Mouse (Mus musculus) neural tube, embryonic 15.5 days (tissue): ENCODE data around the gene Wwp2. TPM values are rescaled to one million over a fixed set of nuclear protein-coding genes. Genes with fewer than 3 reads are reported as not detected.

Source experiments
- ATAC-seq: fragments of 200-750 bp; cut with Nextera tagmentation; 2 replicates; pipeline ENCODE4 v1.8.0; 2017; ENCODE audit warnings: mild to moderate bottlenecking, moderate TSS enrichment, moderate library complexity; ENCODE audit not compliant: low FRiP score
- H3K27ac ChIP-seq: fragments of 300-500 bp; sonication (generic); replicated peaks from 2 replicates; pipeline ENCODE4 v1.5.1; 2015; ENCODE audit warnings: mild to moderate bottlenecking, inconsistent platforms
- H3K27me3 ChIP-seq: fragments of 300-500 bp; sonication (generic); replicated peaks from 2 replicates; pipeline ENCODE4 v1.6.1; 2015; ENCODE audit warnings: inconsistent platforms
- H3K36me3 ChIP-seq: fragments of 300-500 bp; sonication (generic); 2 replicates; pipeline ENCODE4 v1.6.1; 2015; ENCODE audit warnings: inconsistent platforms
- H3K4me1 ChIP-seq: fragments of 300-500 bp; sonication (generic); 2 replicates; pipeline ENCODE4 v1.6.1; 2015; ENCODE audit warnings: inconsistent platforms
- H3K4me2 ChIP-seq: fragments of 300-500 bp; sonication (generic); 2 replicates; pipeline ENCODE4 v1.6.1; 2015; ENCODE audit warnings: inconsistent platforms, mild to moderate bottlenecking, moderate library complexity
- H3K4me3 ChIP-seq: fragments of 300-500 bp; sonication (generic); replicated peaks from 2 replicates; pipeline ENCODE4 v1.5.1; 2015; ENCODE audit warnings: mild to moderate bottlenecking, inconsistent platforms
- H3K9ac ChIP-seq: fragments of 300-500 bp; sonication (generic); replicated peaks from 2 replicates; pipeline ENCODE4 v1.6.1; 2015; ENCODE audit warnings: mild to moderate bottlenecking, inconsistent platforms
- H3K9me3 ChIP-seq: fragments of 300-500 bp; sonication (generic); replicated peaks from 2 replicates; pipeline ENCODE4 v1.6.1; 2016; ENCODE audit warnings: inconsistent platforms
- WGBS: fragments of 180-500 bp; shearing (Covaris S2); methylation state at CpG from one replicate; pipeline ENCODE4 v1.1.7; 2015; ENCODE audit warnings: mixed read lengths; 5-methylcytosine and 5-hydroxymethylcytosine counted together
- microRNA counts: library from miRNA; unstranded; fragments of <30 nt; microRNA quantifications from one replicate; lab custom pipeline; 2016
- microRNA-seq: library from miRNA; unstranded; fragments of <30 nt; microRNA quantifications from one replicate; pipeline ENCODE4, GENCODE M21; 2017
- polyA plus RNA-seq: library from polyadenylated mRNA; unstranded; fragments of >200 nt; fragmentation: Nextera tagmentation; extraction: Ambion mirVana; gene quantifications from 2 replicates; pipeline ENCODE4 v1.2.1, GENCODE M21; 2015

Wwp2 gene
- polyA plus RNA-seq, 1 experiment from 2014 or later, result 36.4 TPM

DNA sequence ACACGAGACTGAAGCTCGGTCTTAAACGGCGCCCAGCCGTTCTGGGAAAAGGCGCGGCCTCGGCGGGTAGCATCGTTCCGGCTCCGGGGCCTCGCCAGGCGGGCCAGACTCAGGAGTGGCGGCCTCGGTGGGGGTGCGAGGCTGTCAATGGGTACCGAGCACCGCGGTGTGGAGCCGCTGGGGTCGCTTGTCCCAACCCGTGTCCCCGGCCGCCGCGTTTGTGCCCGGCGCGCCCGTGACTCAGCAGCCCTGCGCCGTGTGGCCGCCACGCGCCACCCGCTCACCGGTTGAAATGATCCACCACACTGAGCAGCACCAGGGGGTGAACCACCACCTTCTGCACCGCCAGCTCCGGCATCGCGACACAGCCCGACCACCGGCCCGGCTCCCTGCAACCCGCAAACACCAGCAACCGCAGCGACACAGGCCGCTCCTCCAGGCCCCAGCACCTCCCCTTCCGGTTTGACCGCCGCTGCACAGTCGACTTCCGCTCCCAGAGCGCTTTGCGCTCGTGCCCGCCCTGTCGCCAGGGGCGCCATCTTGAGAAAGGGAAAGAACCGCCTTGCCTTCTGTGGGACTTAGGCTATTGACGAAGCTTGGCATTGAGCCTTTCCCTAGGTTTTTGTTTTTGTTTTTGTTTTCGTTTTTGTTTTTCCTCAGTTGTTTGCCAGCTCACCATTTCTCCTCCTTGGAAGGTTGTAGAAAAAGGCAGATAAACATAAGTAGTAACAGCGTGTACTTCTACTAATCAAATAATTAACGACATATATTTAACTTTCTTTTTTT lies 152.0 kb downstream of the Wwp2 start, which contains the start of gene Psmd7:
Gene Psmd7 (minus strand): TSS at position 470 of the 786 bp plus-strand sequence.
- ATAC-seq, result peak; percentile 95
- Histone ChIP-seq H3K27ac (peak within 1 kb of the TSS; percentile 86), H3K9me3 (no peaks in the 10 kb centered on the region), H3K4me2 (peak within 1 kb of the TSS; percentile 83), H3K27me3 (no peaks in the 10 kb centered on the region), H3K36me3 (peaks cover 28% of the 10 kb centered on the region), H3K4me1 (peaks cover 20% of the 10 kb centered on the region), H3K9ac (peak within 1 kb of the TSS; percentile 93), H3K4me3 (peak within 1 kb of the TSS; percentile 92)
- 2% methylated on average over 65 of the region's 65 CpGs for WGBS

DNA sequence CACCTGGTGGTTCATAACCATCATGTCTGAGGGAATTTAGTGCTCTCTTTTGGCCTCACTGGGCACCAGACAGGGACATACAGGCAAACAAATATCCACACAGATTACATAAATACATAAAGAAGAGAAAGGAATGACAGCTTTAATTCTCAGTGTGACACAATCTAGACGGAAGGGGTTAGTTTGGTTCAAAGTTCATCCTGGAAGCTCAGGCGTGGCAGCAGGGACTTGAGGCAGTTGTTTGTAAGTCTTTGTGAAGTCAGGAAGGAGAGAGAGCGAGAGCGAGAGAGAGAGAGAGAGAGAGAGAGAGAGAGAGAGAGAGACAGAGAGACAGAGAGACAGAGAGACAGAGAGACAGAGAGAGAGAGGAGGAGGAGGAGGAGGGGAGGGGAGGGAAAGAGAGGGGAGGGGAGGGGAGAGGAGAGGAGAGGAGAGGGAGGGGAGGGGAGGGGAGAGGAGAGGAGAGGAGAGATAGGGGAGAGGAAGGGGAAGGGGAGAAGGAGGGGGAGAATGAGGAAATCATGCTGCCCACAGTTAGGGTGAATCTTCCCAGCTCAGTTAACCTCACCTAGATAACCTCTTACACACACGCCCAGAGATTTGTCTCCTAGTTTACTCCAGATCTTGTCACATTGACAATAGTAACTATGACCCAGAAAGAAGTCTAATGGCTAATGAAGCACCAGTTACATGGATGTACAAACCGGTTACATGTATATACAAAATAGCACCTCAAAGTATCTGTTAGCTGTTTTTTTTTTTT lies 158.0 kb downstream of the Wwp2 start:
- H3K36me3 ChIP-seq, result no peaks in the 10 kb centered on the region
- no peaks in the 10 kb centered on the region for H3K9me3 ChIP-seq
- no peaks in the 10 kb centered on the region for H3K27me3 ChIP-seq
- H3K4me1 ChIP-seq, result no peaks in the 10 kb centered on the region
- no peak overlapping the region for H3K27ac ChIP-seq
- no peak overlapping the region for H3K4me2 ChIP-seq
- 73% methylated on average over 4 of the region's 6 CpGs for WGBS
- no peak overlapping the region for H3K4me3 ChIP-seq
- H3K9ac ChIP-seq, result no peak overlapping the region
- ATAC-seq, result no peak

DNA sequence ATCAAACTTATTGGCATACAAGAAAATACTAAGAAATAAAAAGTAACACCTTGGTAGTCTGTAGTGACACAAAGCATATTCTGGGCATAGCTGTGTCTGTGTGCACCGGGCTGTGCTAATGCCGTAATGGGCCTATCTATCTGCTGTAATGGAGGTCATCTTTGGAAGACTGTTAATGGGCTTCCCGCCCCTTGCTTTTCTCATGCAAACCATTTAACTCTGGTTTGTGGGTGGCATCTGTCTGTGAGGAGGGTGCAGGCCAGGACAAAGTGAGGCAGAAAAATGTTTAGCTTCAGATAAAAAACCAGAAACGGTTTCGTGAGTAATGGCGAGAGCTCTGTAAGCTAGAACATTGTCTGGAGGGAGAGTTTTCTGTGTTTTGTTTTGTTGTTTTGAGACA lies 158.7 kb downstream of the Wwp2 start:
- H3K36me3 ChIP-seq, result no peaks in the 10 kb centered on the region
- no peak overlapping the region for H3K27ac ChIP-seq
- H3K4me1 ChIP-seq, result no peaks in the 10 kb centered on the region
- no peak overlapping the region for H3K4me2 ChIP-seq
- ATAC-seq, result no peak
- H3K4me3 ChIP-seq, result no peak overlapping the region
- 39% methylated on average over 6 of the region's 6 CpGs for WGBS
- no peak overlapping the region for H3K9ac ChIP-seq
- no peaks in the 10 kb centered on the region for H3K9me3 ChIP-seq
- no peaks in the 10 kb centered on the region for H3K27me3 ChIP-seq

DNA sequence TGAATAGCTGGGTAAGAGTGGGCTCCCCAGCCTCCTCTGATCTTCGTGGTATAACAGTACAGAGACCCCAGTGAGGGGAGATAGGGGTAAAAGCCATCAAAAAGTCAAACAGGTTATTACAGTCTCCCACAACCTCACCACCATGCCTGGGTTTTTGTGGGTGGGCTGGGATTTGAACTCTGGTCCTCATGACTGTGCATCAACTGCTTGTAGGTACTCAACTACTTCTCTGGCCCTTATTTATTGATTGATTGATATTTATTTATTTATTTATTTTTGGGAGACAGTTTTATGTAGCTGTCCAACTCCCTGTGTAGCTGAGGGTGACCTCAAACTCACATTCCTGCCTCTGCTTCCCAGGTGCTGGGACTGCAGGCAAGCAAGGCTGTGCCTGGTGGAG lies 161.6 kb downstream of the Wwp2 start:
- ATAC-seq, result no peak
- Histone ChIP-seq H3K4me1 (no peaks in the 10 kb centered on the region), H3K9ac (no peak overlapping the region), H3K4me2 (no peak overlapping the region), H3K9me3 (no peaks in the 10 kb centered on the region), H3K27ac (no peak overlapping the region), H3K27me3 (0 out of 2 replicates have a peak, but pooled peaks cover 5% of the 10 kb centered on the region), H3K4me3 (no peak overlapping the region), H3K36me3 (no peaks in the 10 kb centered on the region)
- 76% methylated on average over 1 of the region's 1 CpGs for WGBS

DNA sequence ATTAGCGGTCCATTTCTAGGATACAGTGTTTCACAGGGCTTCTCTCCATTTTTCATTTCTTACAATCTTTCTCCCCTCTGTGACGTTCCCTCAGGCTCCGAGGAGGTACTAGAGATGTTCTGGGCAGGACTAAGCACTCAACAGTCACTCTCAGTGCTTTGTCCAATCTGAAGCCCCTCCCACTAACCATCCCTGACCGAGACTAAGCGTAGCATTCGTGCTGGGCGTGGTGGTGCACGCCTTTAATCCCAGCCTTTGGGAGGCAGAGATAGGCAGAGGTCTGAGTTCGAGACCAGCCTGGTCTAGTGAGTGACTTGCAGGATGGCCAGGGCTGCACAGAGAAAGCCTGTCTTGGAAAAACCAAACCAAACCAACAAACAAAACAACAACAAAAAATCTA lies 163.5 kb downstream of the Wwp2 start:
- H3K9me3 ChIP-seq, result no peaks in the 10 kb centered on the region
- H3K4me3 ChIP-seq, result no peak overlapping the region
- H3K27ac ChIP-seq, result no peak overlapping the region
- 89% methylated on average over 9 of the region's 9 CpGs for WGBS
- no peaks in the 10 kb centered on the region for H3K4me1 ChIP-seq
- no peak for ATAC-seq
- H3K36me3 ChIP-seq, result no peaks in the 10 kb centered on the region
- 0 out of 2 replicates have a peak, but pooled peaks cover 5% of the 10 kb centered on the region for H3K27me3 ChIP-seq
- no peak overlapping the region for H3K9ac ChIP-seq
- no peak overlapping the region for H3K4me2 ChIP-seq

DNA sequence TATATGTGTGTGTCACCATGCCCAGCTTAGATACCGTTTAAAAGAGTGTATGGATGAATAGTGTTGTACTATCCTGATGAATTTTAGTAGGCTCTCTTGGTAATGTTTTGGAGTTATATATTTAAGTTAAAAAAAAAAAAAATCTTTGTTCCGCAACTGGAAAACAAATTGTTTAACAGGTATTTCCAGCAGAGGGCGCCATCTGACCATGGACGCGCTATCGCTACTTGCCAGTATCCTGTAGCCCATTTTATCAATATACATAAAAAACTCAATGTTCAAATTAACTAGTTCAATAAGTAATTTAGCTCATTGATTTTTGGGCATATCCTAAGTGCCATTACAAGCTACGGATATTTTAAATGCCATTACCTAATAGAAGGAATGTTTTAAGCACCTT lies 166.9 kb downstream of the Wwp2 start:
- H3K9me3 ChIP-seq, result no peaks in the 10 kb centered on the region
- H3K4me2 ChIP-seq, result no peak overlapping the region
- WGBS, result 4% methylated on average over 7 of the region's 7 CpGs
- 0 out of 2 replicates have a peak, but pooled peaks cover 5% of the 10 kb centered on the region for H3K27me3 ChIP-seq
- H3K4me3 ChIP-seq, result no peak overlapping the region
- H3K27ac ChIP-seq, result no peak overlapping the region
- no peak overlapping the region for H3K9ac ChIP-seq
- ATAC-seq, result no peak
- H3K4me1 ChIP-seq, result peaks cover 3% of the 10 kb centered on the region
- no peaks in the 10 kb centered on the region for H3K36me3 ChIP-seq

MicroRNAs within 50 kb of the gene (microRNA counts, 519-probe panel; counts per million panel counts)
- microRNA mmu-miR-140 (lab: Ali Mortazavi, UCI), result 3,270 counts per million, percentile 79 among the panel's probes with 10 or more counts

Small RNA genes within 50 kb of the gene (microRNA-seq; reads per million reads assigned to microRNA genes)
- gene Mir140, result 3,162 reads per million, percentile 88 among the genes with 10 or more reads in this experiment

Other genes with a start within 250 kb of the Wwp2 start
- gene Nfat5, start 142.9 kb upstream of the Wwp2 start, polyA plus RNA-seq, result 11.3 and 11.4 TPM in 2 replicates
- gene Nqo1, start 33.2 kb upstream of the Wwp2 start, polyA plus RNA-seq, result 7.8 and 32.7 TPM in 2 replicates
- gene Nob1, start 11.3 kb upstream of the Wwp2 start, polyA plus RNA-seq, result 64.2 and 73.6 TPM in 2 replicates
- gene Psmd7, start 152.1 kb downstream of the Wwp2 start, polyA plus RNA-seq, result 242 and 256 TPM in 2 replicates